Mouse (Mus musculus) kidney, embryonic 16.5 days (tissue): Measurements from ENCODE around the gene Polg. TPM values are rescaled to one million over a fixed set of nuclear protein-coding genes. Genes with fewer than 3 reads are reported as not detected.
A peak's percentile ranks its signal among the peaks of the same experiment; 100 is the strongest.

ENCODE experiments used
- ATAC-seq: fragments of 200-750 bp; cut with Nextera tagmentation; 2 replicates; pipeline ENCODE4 v1.8.0; 2017; ENCODE audit warnings: moderate TSS enrichment; ENCODE audit not compliant: low FRiP score, low TSS enrichment
- H3K27ac ChIP-seq: fragments of 300-500 bp; sonication (generic); 2 replicates; pipeline ENCODE4 v1.5.1; 2014; ENCODE audit warnings: low read length
- H3K27me3 ChIP-seq: fragments of 300-500 bp; sonication (generic); 2 replicates; pipeline ENCODE4 v1.6.1; 2014; ENCODE audit warnings: low read length, control low read depth, mixed read lengths; ENCODE audit not compliant: insufficient read depth
- H3K36me3 ChIP-seq: fragments of 300-500 bp; sonication (generic); 2 replicates; pipeline ENCODE4 v1.6.1; 2014; ENCODE audit warnings: low read length, control low read depth, mixed read lengths; ENCODE audit not compliant: insufficient read depth
- H3K4me1 ChIP-seq: fragments of 300-500 bp; sonication (generic); 2 replicates; pipeline ENCODE4 v1.6.1; 2014; ENCODE audit warnings: low read length, control low read depth, mixed read lengths; ENCODE audit not compliant: insufficient read depth
- H3K4me2 ChIP-seq: fragments of 300-500 bp; sonication (generic); replicated peaks from 2 replicates; pipeline ENCODE4 v1.6.1; 2014; ENCODE audit warnings: low read depth, low read length
- H3K4me3 ChIP-seq: fragments of 300-500 bp; sonication (generic); 2 replicates; pipeline ENCODE4 v1.5.1; 2014; ENCODE audit warnings: mild to moderate bottlenecking, low read length
- H3K9ac ChIP-seq: fragments of 300-500 bp; sonication (generic); replicated peaks from 2 replicates; pipeline ENCODE4 v1.6.1; 2014; ENCODE audit warnings: low read length
- H3K9me3 ChIP-seq: fragments of 300-500 bp; sonication (generic); 2 replicates; pipeline ENCODE4 v1.6.1; 2016; ENCODE audit warnings: low read length, control low read depth
- WGBS: fragments of 180-500 bp; shearing (Covaris S2); extraction: QIAGEN DNeasy Blood & Tissue Kit; methylation state at CpG from one replicate; pipeline ENCODE4 v1.1.7; 2014; 5-methylcytosine and 5-hydroxymethylcytosine counted together
- polyA plus RNA-seq: library from polyadenylated mRNA; unstranded; fragments of >200 nt; fragmentation: Nextera tagmentation; extraction: Ambion mirVana; gene quantifications from 2 replicates; pipeline ENCODE4 v1.2.1, GENCODE M21; 2015

The Polg gene
- polyA plus RNA-seq, 1 experiment from 2014 or later, result 37.1 TPM

- Histone ChIP-seq H3K4me2 (no peak overlapping the region), H3K9me3 (no peaks in the 10 kb centered on the region), H3K27ac (no peak overlapping the region), H3K4me3 (peak overlapping the region; percentile 33), H3K27me3 (peaks cover 98% of the 10 kb centered on the region), H3K4me1 (peaks cover 17% of the 10 kb centered on the region), H3K36me3 (no peaks in the 10 kb centered on the region), H3K9ac (no peak overlapping the region)
- ATAC-seq, result no peak
- 5% methylated on average over 6 of the region's 6 CpGs for WGBS
Observed at GRCm38 (mm10) chr7:79509235-79509607, 43.1 kb upstream of the Polg start.

- Histone ChIP-seq H3K4me3 (peak overlapping the region; percentile 33), H3K27me3 (peaks cover 98% of the 10 kb centered on the region), H3K9me3 (no peaks in the 10 kb centered on the region), H3K4me2 (peak overlapping the region; percentile 41), H3K36me3 (no peaks in the 10 kb centered on the region), H3K4me1 (peaks cover 17% of the 10 kb centered on the region), H3K27ac (no peak overlapping the region), H3K9ac (no peak overlapping the region)
- under 1% methylated on average over 76 of the region's 79 CpGs for WGBS
- ATAC-seq, result no peak
Observed at GRCm38 (mm10) chr7:79508280-79509234, 42.4 kb upstream of the Polg start.

- Histone ChIP-seq H3K4me2 (no peak overlapping the region), H3K36me3 (no peaks in the 10 kb centered on the region), H3K9ac (no peak overlapping the region), H3K27ac (no peak overlapping the region), H3K4me3 (no peak overlapping the region), H3K27me3 (peaks cover 98% of the 10 kb centered on the region), H3K9me3 (no peaks in the 10 kb centered on the region), H3K4me1 (peaks cover 17% of the 10 kb centered on the region)
- ATAC-seq, result no peak
- 4% methylated on average over 1 of the region's 1 CpGs for WGBS
Observed at GRCm38 (mm10) chr7:79507756-79508155, 41.6 kb upstream of the Polg start.

GRCm38 (mm10) chr7:79507101-79507705 lies 41.0 kb upstream of the Polg start:
- 2% methylated on average over 11 of the region's 11 CpGs for WGBS
- no peak for ATAC-seq

GRCm38 (mm10) chr7:79506531-79507090 lies 40.4 kb upstream of the Polg start:
- Histone ChIP-seq H3K4me1 (peaks cover 17% of the 10 kb centered on the region), H3K4me2 (no peak overlapping the region), H3K4me3 (no peak overlapping the region), H3K36me3 (no peaks in the 10 kb centered on the region), H3K9ac (no peak overlapping the region), H3K9me3 (no peaks in the 10 kb centered on the region), H3K27me3 (peaks cover 99% of the 10 kb centered on the region), H3K27ac (no peak overlapping the region)
- no peak for ATAC-seq
- WGBS, result 7% methylated on average over 6 of the region's 6 CpGs

More at GRCm38 (mm10) chr7:79507101-79507705, 41.0 kb upstream of the Polg start:
- Histone ChIP-seq H3K4me2 (no peak overlapping the region), H3K36me3 (no peaks in the 10 kb centered on the region), H3K27me3 (peaks cover 98% of the 10 kb centered on the region), H3K4me1 (peaks cover 17% of the 10 kb centered on the region), H3K9me3 (no peaks in the 10 kb centered on the region), H3K4me3 (no peak overlapping the region), H3K9ac (no peak overlapping the region), H3K27ac (no peak overlapping the region)

GRCm38 (mm10) chr7:79505876-79506530 lies 39.8 kb upstream of the Polg start:
- WGBS, result 1% methylated on average over 28 of the region's 28 CpGs
- H3K9ac ChIP-seq, result no peak overlapping the region
- no peak for ATAC-seq
- H3K27ac ChIP-seq, result no peak overlapping the region
- no peaks in the 10 kb centered on the region for H3K36me3 ChIP-seq
- H3K4me3 ChIP-seq, result no peak overlapping the region
- H3K4me1 ChIP-seq, result peaks cover 17% of the 10 kb centered on the region
- H3K27me3 ChIP-seq, result peaks cover 99% of the 10 kb centered on the region
- H3K9me3 ChIP-seq, result no peaks in the 10 kb centered on the region
- no peak overlapping the region for H3K4me2 ChIP-seq

GRCm38 (mm10) chr7:79505376-79505775 lies 39.2 kb upstream of the Polg start:
- Histone ChIP-seq H3K36me3 (no peaks in the 10 kb centered on the region), H3K9me3 (no peaks in the 10 kb centered on the region), H3K4me1 (peaks cover 17% of the 10 kb centered on the region), H3K27ac (no peak overlapping the region), H3K4me2 (peak overlapping the region; percentile 56), H3K4me3 (peak overlapping the region; percentile 43), H3K27me3 (peaks cover 100% of the 10 kb centered on the region), H3K9ac (no peak overlapping the region)
- WGBS, result 1% methylated on average over 22 of the region's 22 CpGs
- ATAC-seq, result no peak

GRCm38 (mm10) chr7:79504723-79505122 lies 38.6 kb upstream of the Polg start:
- no peak overlapping the region for H3K27ac ChIP-seq
- ATAC-seq, result peak; percentile 64; the same call in 1 of the 2 replicates
- peak overlapping the region; percentile 43 for H3K4me3 ChIP-seq
- no peak overlapping the region for H3K9ac ChIP-seq
- peak overlapping the region; percentile 56 for H3K4me2 ChIP-seq
- peaks cover 18% of the 10 kb centered on the region for H3K4me1 ChIP-seq
- no peaks in the 10 kb centered on the region for H3K9me3 ChIP-seq
- WGBS, result under 1% methylated on average over 38 of the region's 42 CpGs
- no peaks in the 10 kb centered on the region for H3K36me3 ChIP-seq
- peaks cover 100% of the 10 kb centered on the region for H3K27me3 ChIP-seq

GRCm38 (mm10) chr7:79503656-79504250 lies 37.6 kb upstream of the Polg start:
- H3K9me3 ChIP-seq, result no peaks in the 10 kb centered on the region
- peaks cover 17% of the 10 kb centered on the region for H3K4me1 ChIP-seq
- H3K9ac ChIP-seq, result no peak overlapping the region
- no peak overlapping the region for H3K27ac ChIP-seq
- no peak for ATAC-seq
- no peak overlapping the region for H3K4me2 ChIP-seq
- peaks cover 100% of the 10 kb centered on the region for H3K27me3 ChIP-seq
- 4% methylated on average over 5 of the region's 5 CpGs for WGBS
- no peak overlapping the region for H3K4me3 ChIP-seq
- H3K36me3 ChIP-seq, result no peaks in the 10 kb centered on the region
